Mouse (Mus musculus) heart, adult 2 months (tissue): ENCODE measurements around the gene Shld2. TPM values are rescaled to one million over a fixed set of nuclear protein-coding genes. Genes with fewer than 3 reads are reported as not detected.

ENCODE experiments used
- DNase-seq, 2 experiments: peaks; one replicate each; pipeline ENCODE4 v3.0.0; 2021
- H3K27ac ChIP-seq: fragments of 200-600 bp; 2 replicates; pipeline ENCODE4 v1.8.1; 2022
- H3K27me3 ChIP-seq: fragments of 200-500 bp; 2 replicates; pipeline ENCODE4 v1.6.1; 2012; ENCODE audit warnings: mild to moderate bottlenecking, low read length, inconsistent platforms, mixed read lengths; ENCODE audit not compliant: control insufficient read depth, insufficient read depth
- H3K36me3 ChIP-seq: fragments of 200-500 bp; 2 replicates; pipeline ENCODE4 v1.6.1; 2012; ENCODE audit warnings: low read length, inconsistent platforms; ENCODE audit not compliant: control insufficient read depth, insufficient read depth
- H3K4me1 ChIP-seq: fragments of 200-500 bp; 2 replicates; pipeline ENCODE4 v1.6.1; 2011; ENCODE audit warnings: low read length; ENCODE audit not compliant: control insufficient read depth, insufficient read depth
- H3K4me3 ChIP-seq: fragments of 200-600 bp; 2 replicates; pipeline ENCODE4 v1.8.1; 2022
- H3K79me2 ChIP-seq: fragments of 200-500 bp; replicated peaks from 2 replicates; pipeline ENCODE4 v1.6.1; 2012; ENCODE audit warnings: mild to moderate bottlenecking, inconsistent platforms, low read length, moderate library complexity, mixed read lengths; ENCODE audit not compliant: control insufficient read depth, insufficient read depth
- H3K9ac ChIP-seq: fragments of 200-500 bp; 2 replicates; pipeline ENCODE4 v1.6.1; 2012; ENCODE audit warnings: low read depth, mild to moderate bottlenecking, control low read depth, inconsistent platforms, low read length, mixed read lengths
- CTCF ChIP-seq: fragments of 200-600 bp; IDR thresholded peaks from 2 replicates; pipeline ENCODE4 v1.8.1; 2022; ENCODE audit warnings: antibody characterized with exemption, mild to moderate bottlenecking, moderate library complexity
- EP300 ChIP-seq: fragments of 200-500 bp; IDR thresholded peaks from 2 replicates; pipeline ENCODE4 v1.6.1; 2011; ENCODE audit warnings: low read depth, low read length, control low read depth; ENCODE audit not compliant: insufficient read depth
- POLR2A ChIP-seq: fragments of 200-500 bp; IDR thresholded peaks from 2 replicates; pipeline ENCODE4 v1.6.1; 2011; ENCODE audit warnings: mild to moderate bottlenecking, low read depth, low read length, control low read depth; ENCODE audit not compliant: insufficient read depth
- WGBS: fragments of 180-500 bp; shearing (Covaris S2); methylation state at CpG from one replicate; pipeline ENCODE4 v1.1.7; 2018; 5-methylcytosine and 5-hydroxymethylcytosine counted together
- intact Hi-C: fragments of 180-260 bp; cut with DNase I; formaldehyde crosslinking; loops from one replicate; pipeline ENCODE4 v1.15.1; 2025
- polyA plus RNA-seq: library from polyadenylated mRNA; depleted of rRNA; stranded (reverse); fragments of >200 nt; gene quantifications from 2 replicates; pipeline ENCODE4 v1.2.3, GENCODE M21; 2012
- total RNA-seq, 2 experiments: library from RNA; stranded (reverse); gene quantifications; 2 replicates each; pipeline ENCODE4 v1.2.3; 2021

Gene Shld2
- total and polyA plus RNA-seq, 3 experiments: 2.4 to 9.9 (median 7.8) TPM

- Histone ChIP-seq H3K36me3 (peaks cover 3% of the 10 kb centered on the region), H3K27me3 (no peaks in the 10 kb centered on the region), H3K79me2 (no peaks in the 10 kb centered on the region), H3K9ac (no peak overlapping the region), H3K4me3 (no peak overlapping the region), H3K27ac (no peak overlapping the region), H3K4me1 (no peaks in the 10 kb centered on the region)
- DNase-seq: no peak
- TF ChIP-seq EP300: no peak
- no peak for TF ChIP-seq POLR2A
- TF ChIP-seq CTCF: peak; percentile 32
- 68% methylated on average over 12 of the region's 12 CpGs for WGBS
- intact Hi-C loops: no loop called here
These were observed 35.7 kb upstream of the Shld2 start for GRCm38 (mm10) chr14:34345771-34346566.

GRCm38 (mm10) chr14:34344361-34344760 is 34.1 kb upstream of the Shld2 start:
- DNase-seq: no peak
- Histone ChIP-seq H3K27ac (no peak overlapping the region), H3K79me2 (no peaks in the 10 kb centered on the region), H3K4me1 (no peaks in the 10 kb centered on the region), H3K27me3 (no peaks in the 10 kb centered on the region), H3K4me3 (no peak overlapping the region), H3K36me3 (peaks cover 7% of the 10 kb centered on the region), H3K9ac (no peak overlapping the region)
- TF ChIP-seq EP300 (no peak), POLR2A (no peak), CTCF (no peak)
- WGBS: 91% methylated on average over 5 of the region's 5 CpGs
- intact Hi-C loops: no loop called here

GRCm38 (mm10) chr14:34343078-34343477 is 32.8 kb upstream of the Shld2 start:
- WGBS: 82% methylated on average over 4 of the region's 4 CpGs
- H3K79me2 ChIP-seq: no peaks in the 10 kb centered on the region
- H3K27ac ChIP-seq: no peak overlapping the region
- TF ChIP-seq POLR2A (no peak), EP300 (no peak), CTCF (no peak)
- DNase-seq: no peak
- no peaks in the 10 kb centered on the region for H3K4me1 ChIP-seq
- no peak overlapping the region for H3K9ac ChIP-seq
- H3K27me3 ChIP-seq: no peaks in the 10 kb centered on the region
- H3K36me3 ChIP-seq: peaks cover 7% of the 10 kb centered on the region
- H3K4me3 ChIP-seq: no peak overlapping the region
- intact Hi-C loops: no loop called here

GRCm38 (mm10) chr14:34341993-34342392 is 31.7 kb upstream of the Shld2 start:
- H3K27ac ChIP-seq: no peak overlapping the region
- no peak overlapping the region for H3K9ac ChIP-seq
- H3K4me3 ChIP-seq: no peak overlapping the region
- H3K4me1 ChIP-seq: no peaks in the 10 kb centered on the region
- intact Hi-C loops: no loop called here
- DNase-seq: no peak
- WGBS: 78% methylated on average over 4 of the region's 4 CpGs
- H3K36me3 ChIP-seq: peaks cover 7% of the 10 kb centered on the region
- H3K79me2 ChIP-seq: no peaks in the 10 kb centered on the region
- H3K27me3 ChIP-seq: no peaks in the 10 kb centered on the region
- TF ChIP-seq POLR2A: no peak
- no peak for TF ChIP-seq EP300
- no peak for TF ChIP-seq CTCF

GRCm38 (mm10) chr14:34339446-34339845 is 29.2 kb upstream of the Shld2 start:
- no peaks in the 10 kb centered on the region for H3K27me3 ChIP-seq
- H3K4me1 ChIP-seq: no peaks in the 10 kb centered on the region
- TF ChIP-seq POLR2A (no peak), CTCF (no peak), EP300 (no peak)
- no peak overlapping the region for H3K9ac ChIP-seq
- intact Hi-C loops: no loop called here
- DNase-seq: no peak
- H3K36me3 ChIP-seq: peaks cover 7% of the 10 kb centered on the region
- H3K79me2 ChIP-seq: no peaks in the 10 kb centered on the region
- no peak overlapping the region for H3K27ac ChIP-seq
- H3K4me3 ChIP-seq: no peak overlapping the region
- 67% methylated on average over 1 of the region's 1 CpGs for WGBS

GRCm38 (mm10) chr14:34332476-34332875 is 22.2 kb upstream of the Shld2 start:
- no peak overlapping the region for H3K9ac ChIP-seq
- no peaks in the 10 kb centered on the region for H3K27me3 ChIP-seq
- TF ChIP-seq CTCF (no peak), EP300 (no peak), POLR2A (no peak)
- H3K36me3 ChIP-seq: no peaks in the 10 kb centered on the region; the same call in 1 of the 2 replicates
- H3K4me3 ChIP-seq: no peak overlapping the region
- intact Hi-C loops: no loop called here
- H3K27ac ChIP-seq: no peak overlapping the region
- 92% methylated on average over 5 of the region's 5 CpGs for WGBS
- H3K4me1 ChIP-seq: no peaks in the 10 kb centered on the region
- H3K79me2 ChIP-seq: no peaks in the 10 kb centered on the region
- DNase-seq: no peak
